In the genomic region with DNA sequence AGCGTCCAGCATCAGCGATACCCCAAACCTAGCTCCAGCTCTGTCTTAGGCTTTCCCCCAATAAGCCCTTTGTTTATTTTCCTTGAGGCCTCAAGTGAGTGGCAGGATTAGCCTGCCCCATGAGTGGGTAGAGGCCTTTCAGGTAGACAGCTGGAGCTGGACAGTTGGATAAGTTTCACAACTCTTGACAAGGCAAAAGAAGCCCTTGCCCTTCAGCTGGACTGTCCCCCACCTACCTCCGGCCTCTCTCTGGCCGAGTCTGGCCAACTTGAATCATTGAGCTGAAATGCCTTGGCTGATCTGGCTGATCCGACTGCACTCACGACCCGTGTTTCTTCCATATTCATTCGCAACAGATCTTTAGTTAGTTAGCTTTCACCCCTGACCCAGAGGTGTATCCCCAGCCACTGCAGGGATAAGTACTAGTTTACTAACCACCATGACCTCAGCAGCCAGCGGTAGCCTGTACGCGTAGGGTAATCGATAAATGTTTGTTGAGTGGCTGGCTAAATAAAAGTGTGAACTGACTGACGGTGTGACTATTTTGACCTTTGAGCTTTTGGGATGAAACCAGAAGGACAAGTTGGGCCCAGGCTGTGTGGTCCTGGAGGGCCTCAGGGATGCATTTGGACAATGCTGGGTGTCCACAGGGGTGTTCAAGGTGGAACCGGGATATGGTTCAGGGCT, we compare ENCODE assay signal across 10 mouse cellular contexts. TPM values are rescaled to one million over a fixed set of nuclear protein-coding genes. Genes with fewer than 3 reads are reported as not detected.
DNase-seq lines count a peak whose midpoint lies in the region; ATAC-seq and TF ChIP-seq lines count a peak whose summit lies in the region.
"Had no signal": no experiment of that assay in that cellular context is flagged by ENCODE, and none has a peak within 500 bp of the region (broad histone marks: within the 10 kb centered on the region; RNA-seq: fewer than 3 reads in every experiment).

No protein-coding gene starts in this region.

- H3K27me3 ChIP-seq in heart, embryonic 13.5 days (replicated peaks), result peaks cover 24% of the 10 kb centered on the region
- no peaks in the 10 kb centered on the region for H3K27me3 ChIP-seq in lung, embryonic 16.5 days (ENCODE audit: control insufficient read depth, insufficient read depth, low read depth, low read length)
- H3K27me3 ChIP-seq in intestine, postnatal 0 days (replicated peaks; ENCODE audit: control insufficient read depth, insufficient read depth, low read length), result no peaks in the 10 kb centered on the region; the same call in 1 of the 2 replicates
- no peaks in the 10 kb centered on the region for H3K27me3 ChIP-seq in stomach, postnatal 0 days (ENCODE audit: control insufficient read depth, insufficient read depth, low read length)

- TF ChIP-seq EP300 in stomach, postnatal 0 days (optimal IDR thresholded peaks at IDR 0.05), result no peak

- H3K9me3 ChIP-seq in heart, embryonic 13.5 days, result no peaks in the 10 kb centered on the region; the same call in 1 of the 2 replicates
- H3K9me3 ChIP-seq in lung, embryonic 16.5 days (ENCODE audit: control insufficient read depth, low read length), result no peaks in the 10 kb centered on the region
- no peaks in the 10 kb centered on the region for H3K9me3 ChIP-seq in intestine, postnatal 0 days (ENCODE audit: control insufficient read depth)
- H3K9me3 ChIP-seq in stomach, postnatal 0 days (ENCODE audit: control insufficient read depth, low read length), result no peaks in the 10 kb centered on the region

- peak overlapping the region; percentile 50; the same call in 1 of the 2 replicates for H3K4me3 ChIP-seq in heart, embryonic 13.5 days
- peak overlapping the region; percentile 45 for H3K4me3 ChIP-seq in lung, embryonic 16.5 days (ENCODE audit: low read length)
- H3K4me3 ChIP-seq in intestine, postnatal 0 days (ENCODE audit: low read depth, low read length), result peak overlapping the region; percentile 37
- H3K4me3 ChIP-seq in stomach, postnatal 0 days (ENCODE audit: low read depth, low read length), result peak overlapping the region; percentile 13; the same call in 1 of the 2 replicates

- no peaks in the 10 kb centered on the region for H3K36me3 ChIP-seq in heart, embryonic 13.5 days
- no peaks in the 10 kb centered on the region for H3K36me3 ChIP-seq in lung, embryonic 16.5 days (ENCODE audit: control insufficient read depth, insufficient read depth, low read length)
- H3K36me3 ChIP-seq in intestine, postnatal 0 days (ENCODE audit: control insufficient read depth, insufficient read depth), result no peaks in the 10 kb centered on the region
- H3K36me3 ChIP-seq in stomach, postnatal 0 days (ENCODE audit: control insufficient read depth, insufficient read depth, low read length), result no peaks in the 10 kb centered on the region

- WGBS in heart, embryonic 13.5 days, result 71% methylated on average over 14 of the region's 14 CpGs
- 41% methylated on average over 14 of the region's 14 CpGs for WGBS in lung, embryonic 16.5 days
- 40% methylated on average over 14 of the region's 14 CpGs for WGBS in intestine, postnatal 0 days
- 55% methylated on average over 14 of the region's 14 CpGs for WGBS in stomach, postnatal 0 days

- no peak overlapping the region for H3K9ac ChIP-seq in heart, embryonic 13.5 days
- H3K9ac ChIP-seq in lung, embryonic 16.5 days (ENCODE audit: low read length), result peak overlapping the region; percentile 44
- peak overlapping the region; percentile 35 for H3K9ac ChIP-seq in intestine, postnatal 0 days (ENCODE audit: low read depth, low read length)
- peak overlapping the region; percentile 27; the same call in 1 of the 2 replicates for H3K9ac ChIP-seq in stomach, postnatal 0 days (ENCODE audit: low read length)

- no peak overlapping the region for H3K27ac ChIP-seq in heart, embryonic 13.5 days (replicated peaks)
- H3K27ac ChIP-seq in lung, embryonic 16.5 days (ENCODE audit: low read length), result peak overlapping the region; percentile 92
- peak overlapping the region; percentile 92 for H3K27ac ChIP-seq in intestine, postnatal 0 days (ENCODE audit: low read depth, low read length)
- peak overlapping the region; percentile 94 for H3K27ac ChIP-seq in stomach, postnatal 0 days (replicated peaks)

- H3K4me1 ChIP-seq in heart, embryonic 13.5 days, result peaks cover 18% of the 10 kb centered on the region
- 0 out of 2 replicates have a peak, but pooled peaks cover 2% of the 10 kb centered on the region for H3K4me1 ChIP-seq in lung, embryonic 16.5 days (replicated peaks; ENCODE audit: control insufficient read depth, insufficient read depth, low read length)
- H3K4me1 ChIP-seq in intestine, postnatal 0 days (replicated peaks; ENCODE audit: control insufficient read depth, insufficient read depth, low read length), result peaks cover 7% of the 10 kb centered on the region; the same call in 1 of the 2 replicates
- no peaks in the 10 kb centered on the region for H3K4me1 ChIP-seq in stomach, postnatal 0 days (replicated peaks; ENCODE audit: control insufficient read depth, insufficient read depth)

- peak overlapping the region; percentile 76 for H3K4me2 ChIP-seq in heart, embryonic 13.5 days
- peak overlapping the region; percentile 60 for H3K4me2 ChIP-seq in lung, embryonic 16.5 days (ENCODE audit: low read depth, low read length)
- peak overlapping the region; percentile 65 for H3K4me2 ChIP-seq in intestine, postnatal 0 days (replicated peaks; ENCODE audit: low read depth)
- peak overlapping the region; percentile 57 for H3K4me2 ChIP-seq in stomach, postnatal 0 days (replicated peaks; ENCODE audit: low read depth)

- no peak for ATAC-seq in heart, embryonic 13.5 days (ENCODE audit: extremely low read depth, insufficient number of reproducible peaks, low FRiP score, low TSS enrichment)
- no peak for ATAC-seq in lung, embryonic 16.5 days (ENCODE audit: low read depth)
- peak; percentile 3; the same call in 1 of the 2 replicates for ATAC-seq in intestine, postnatal 0 days
- no peak for ATAC-seq in stomach, postnatal 0 days (ENCODE audit: low FRiP score, low TSS enrichment)
- ATAC-seq: CD4-positive, CD25-positive, alpha-beta regulatory T cell, adult 4 months had no signal

- no peak for TF ChIP-seq CTCF in intestine, postnatal 0 days (IDR thresholded peaks at IDR 0.05; ENCODE audit: low read depth)
- TF ChIP-seq CTCF in stomach, postnatal 0 days (IDR thresholded peaks at IDR 0.05; ENCODE audit: low read depth), result no peak

- no peak for DNase-seq in heart, adult 18-20 months
- no peak for DNase-seq in lung, postnatal 4 days
- DNase-seq in stomach, postnatal 0 days (ENCODE audit: low spot score), result no peak
- DNase-seq in cerebellum, adult 11 months, result no peak
- no peak for DNase-seq in MN1 (ENCODE audit: low spot score)

RNA-seq across cellular contexts. Expression of a gene that starts 0.7 kb away (rescaled TPM):
- polyA plus RNA-seq in heart, embryonic 13.5 days (2015; fragmentation: Nextera tagmentation; extraction: Ambion mirVana), result 0.24 and 0.43 TPM in 2 replicates
- not detected for total RNA-seq in heart, adult 18-20 months (2021)
- 8.0 and 8.4 TPM in 2 replicates for polyA plus RNA-seq in lung, embryonic 16.5 days (2015; fragmentation: Nextera tagmentation; extraction: Ambion mirVana)
- 19.8 and 20.7 TPM in 2 replicates for polyA plus RNA-seq in intestine, postnatal 0 days (2015; fragmentation: Nextera tagmentation; extraction: Ambion mirVana)
- 41.3 and 42.7 TPM in 2 replicates for polyA plus RNA-seq in stomach, postnatal 0 days (2015; fragmentation: Nextera tagmentation; extraction: Ambion mirVana)
- polyA plus RNA-seq: CD4-positive, CD25-positive, alpha-beta regulatory T cell, adult 4 months had no signal

RNA-seq across cellular contexts. Expression of a gene that starts 17.8 kb away (rescaled TPM):
- polyA plus RNA-seq in heart, embryonic 13.5 days (2015; fragmentation: Nextera tagmentation; extraction: Ambion mirVana), result 0.36 and 0.75 TPM in 2 replicates
- total RNA-seq in heart, adult 18-20 months (2021), result not detected
- polyA plus RNA-seq in lung, embryonic 16.5 days (2015; fragmentation: Nextera tagmentation; extraction: Ambion mirVana), result 18.8 and 21.1 TPM in 2 replicates
- 119 TPM in 2 replicates for polyA plus RNA-seq in intestine, postnatal 0 days (2015; fragmentation: Nextera tagmentation; extraction: Ambion mirVana)
- 56.8 and 57.6 TPM in 2 replicates for polyA plus RNA-seq in stomach, postnatal 0 days (2015; fragmentation: Nextera tagmentation; extraction: Ambion mirVana)
- total RNA-seq: layer of hippocampus, adult 8-10 months had no signal
- polyA plus RNA-seq: CD4-positive, CD25-positive, alpha-beta regulatory T cell, adult 4 months had no signal

RNA-seq across cellular contexts. Expression of a gene that starts 54.7 kb away (rescaled TPM):
- 57.7 and 61.1 TPM in 2 replicates for polyA plus RNA-seq in heart, embryonic 13.5 days (2015; fragmentation: Nextera tagmentation; extraction: Ambion mirVana)
- 10 to 100 TPM; 47.5 to 56.8 TPM for total RNA-seq in heart, adult 18-20 months (2021)
- 99.4 and 102 TPM in 2 replicates for polyA plus RNA-seq in lung, embryonic 16.5 days (2015; fragmentation: Nextera tagmentation; extraction: Ambion mirVana)
- 11.3 and 11.9 TPM in 2 replicates for polyA plus RNA-seq in intestine, postnatal 0 days (2015; fragmentation: Nextera tagmentation; extraction: Ambion mirVana)
- polyA plus RNA-seq in stomach, postnatal 0 days (2015; fragmentation: Nextera tagmentation; extraction: Ambion mirVana), result 9.2 and 9.3 TPM in 2 replicates

Comparison
In these comparisons a context has a peak if more than half of its experiments do, and no peak if none do; other contexts are left out.
1. RNA of a gene that starts 17.8 kb away (polyA plus RNA-seq): 119 TPM in intestine, postnatal 0 days, 56.8 to 57.6 TPM in stomach, postnatal 0 days and 18.8 to 21.1 TPM in lung, embryonic 16.5 days; 0.36 to 0.75 TPM in heart, embryonic 13.5 days; every median in the first group is over 10 times any median in the second.
2. Peak in every context shown above with its lines, with median percentiles within 50 percentile points of each other: H3K4me2 ChIP-seq and H3K4me3 ChIP-seq.